Mouse (Mus musculus): ENCODE measurements around the gene Prpf18. TPM values are rescaled to one million over a fixed set of nuclear protein-coding genes. Genes with fewer than 3 reads are reported as not detected.

Gene Prpf18
- polyA plus RNA-seq, 1 experiment from 2014 or later: 16.2 TPM

- WGBS (ENCODE audit: insufficient replicate concordance): 92% methylated on average over 7 of the region's 7 CpGs
Measured at GRCm38 (mm10) chr2:4575975-4576374, 75.9 kb downstream of the Prpf18 start.

GRCm38 (mm10) chr2:4575163-4575562 is 76.8 kb downstream of the Prpf18 start:
- Histone ChIP-seq H3K27me3 (ENCODE audit: insufficient read depth, low read length) (no peaks in the 10 kb centered on the region), H3K4me3 (ENCODE audit: low read depth, low read length) (no peak overlapping the region), H3K4me2 (ENCODE audit: low read depth, low read length) (no peak overlapping the region), H3K36me3 (replicated peaks; ENCODE audit: insufficient read depth, low read length) (peaks cover 83% of the 10 kb centered on the region), H3K9me3 (ENCODE audit: low read length) (no peaks in the 10 kb centered on the region), H3K9ac (replicated peaks) (no peak overlapping the region), H3K4me1 (ENCODE audit: insufficient read depth) (peaks cover 38% of the 10 kb centered on the region), H3K27ac (ENCODE audit: low read depth) (no peak overlapping the region)
- WGBS (ENCODE audit: insufficient replicate concordance): 86% methylated on average over 2 of the region's 2 CpGs
- DNase-seq: no peak
- ATAC-seq: no peak
- TF ChIP-seq EP300 (IDR thresholded peaks at IDR 0.05; ENCODE audit: low read depth) (no peak), CTCF (IDR thresholded peaks at IDR 0.05; ENCODE audit: low read depth) (no peak)

More at GRCm38 (mm10) chr2:4575975-4576374, 75.9 kb downstream of the Prpf18 start:
- TF ChIP-seq EP300 (IDR thresholded peaks at IDR 0.05; ENCODE audit: low read depth): no peak
- TF ChIP-seq CTCF (IDR thresholded peaks at IDR 0.05; ENCODE audit: low read depth): no peak
- H3K4me1 ChIP-seq (ENCODE audit: insufficient read depth): peaks cover 30% of the 10 kb centered on the region
- H3K4me3 ChIP-seq (ENCODE audit: low read depth, low read length): no peak overlapping the region
- H3K27ac ChIP-seq (ENCODE audit: low read depth): no peak overlapping the region
- H3K36me3 ChIP-seq (replicated peaks; ENCODE audit: insufficient read depth, low read length): peaks cover 88% of the 10 kb centered on the region
- no peak overlapping the region for H3K9ac ChIP-seq (replicated peaks)
- H3K27me3 ChIP-seq (ENCODE audit: insufficient read depth, low read length): no peaks in the 10 kb centered on the region
- DNase-seq (no peak), ATAC-seq (no peak)
- no peaks in the 10 kb centered on the region for H3K9me3 ChIP-seq (ENCODE audit: low read length)
- no peak overlapping the region for H3K4me2 ChIP-seq (ENCODE audit: low read depth, low read length)

DNA sequence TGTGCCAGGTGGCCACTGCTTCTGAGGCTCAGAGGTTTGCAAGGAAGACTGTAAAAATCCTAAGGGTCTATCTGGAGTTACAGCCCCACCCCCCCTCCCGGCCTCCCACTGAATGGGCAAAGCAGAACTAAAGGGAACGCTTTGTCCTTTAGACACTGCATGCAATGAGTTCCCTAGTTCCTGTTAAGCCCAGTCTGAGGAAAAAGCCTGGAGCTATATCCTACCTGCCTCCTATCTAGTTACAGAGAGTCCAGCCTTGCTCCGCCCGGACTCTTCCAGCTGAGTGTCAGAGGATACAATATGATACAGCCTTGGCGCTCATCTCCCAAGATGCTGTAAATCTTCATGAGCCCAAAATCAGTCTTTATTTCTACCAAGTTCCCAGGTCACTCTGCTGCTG is 77.7 kb downstream of the Prpf18 start:
- H3K4me2 ChIP-seq (ENCODE audit: low read depth, low read length): no peak overlapping the region
- H3K36me3 ChIP-seq (replicated peaks; ENCODE audit: insufficient read depth, low read length): peaks cover 77% of the 10 kb centered on the region
- no peak overlapping the region for H3K9ac ChIP-seq (replicated peaks)
- 85% methylated on average over 5 of the region's 5 CpGs for WGBS (ENCODE audit: insufficient replicate concordance)
- no peak overlapping the region for H3K4me3 ChIP-seq (ENCODE audit: low read depth, low read length)
- TF ChIP-seq EP300 (IDR thresholded peaks at IDR 0.05; ENCODE audit: low read depth) (no peak), CTCF (IDR thresholded peaks at IDR 0.05; ENCODE audit: low read depth) (no peak)
- H3K27ac ChIP-seq (ENCODE audit: low read depth): peak overlapping the region; percentile 71; the same call in 1 of the 2 replicates
- no peaks in the 10 kb centered on the region for H3K9me3 ChIP-seq (ENCODE audit: low read length)
- H3K27me3 ChIP-seq (ENCODE audit: insufficient read depth, low read length): no peaks in the 10 kb centered on the region
- no peak for DNase-seq
- peaks cover 45% of the 10 kb centered on the region for H3K4me1 ChIP-seq (ENCODE audit: insufficient read depth)
- no peak for ATAC-seq

GRCm38 (mm10) chr2:4573386-4573785 is 78.5 kb downstream of the Prpf18 start:
- H3K4me1 ChIP-seq (ENCODE audit: insufficient read depth): peaks cover 47% of the 10 kb centered on the region
- no peak overlapping the region for H3K4me2 ChIP-seq (ENCODE audit: low read depth, low read length)
- peaks cover 78% of the 10 kb centered on the region for H3K36me3 ChIP-seq (replicated peaks; ENCODE audit: insufficient read depth, low read length)
- H3K27ac ChIP-seq (ENCODE audit: low read depth): peak overlapping the region; percentile 71
- ATAC-seq (no peak), DNase-seq (no peak)
- no peak overlapping the region for H3K9ac ChIP-seq (replicated peaks)
- H3K9me3 ChIP-seq (ENCODE audit: low read length): no peaks in the 10 kb centered on the region
- no peaks in the 10 kb centered on the region for H3K27me3 ChIP-seq (ENCODE audit: insufficient read depth, low read length)
- no peak overlapping the region for H3K4me3 ChIP-seq (ENCODE audit: low read depth, low read length)
- 46% methylated on average over 4 of the region's 4 CpGs for WGBS (ENCODE audit: insufficient replicate concordance)
- peak; percentile 33; the same call in 1 of the 2 replicates for TF ChIP-seq CTCF (IDR thresholded peaks at IDR 0.05; ENCODE audit: low read depth)
- no peak for TF ChIP-seq EP300 (IDR thresholded peaks at IDR 0.05; ENCODE audit: low read depth)

GRCm38 (mm10) chr2:4572498-4573263 is 79.2 kb downstream of the Prpf18 start:
- Histone ChIP-seq H3K27me3 (ENCODE audit: insufficient read depth, low read length) (no peaks in the 10 kb centered on the region), H3K4me2 (ENCODE audit: low read depth, low read length) (peak overlapping the region; percentile 56), H3K4me1 (ENCODE audit: insufficient read depth) (peaks cover 47% of the 10 kb centered on the region), H3K36me3 (replicated peaks; ENCODE audit: insufficient read depth, low read length) (peaks cover 79% of the 10 kb centered on the region), H3K9me3 (ENCODE audit: low read length) (no peaks in the 10 kb centered on the region), H3K27ac (ENCODE audit: low read depth) (peak overlapping the region; percentile 71), H3K9ac (replicated peaks) (0 out of 2 replicates have a peak overlapping the region, but pooled peaks have one; percentile 5), H3K4me3 (ENCODE audit: low read depth, low read length) (no peak overlapping the region)
- peak; percentile 80 for TF ChIP-seq EP300 (IDR thresholded peaks at IDR 0.05; ENCODE audit: low read depth)
- TF ChIP-seq CTCF (IDR thresholded peaks at IDR 0.05; ENCODE audit: low read depth): no peak
- DNase-seq (peak; percentile 47), ATAC-seq (peak; percentile 78)
- 57% methylated on average over 7 of the region's 7 CpGs for WGBS (ENCODE audit: insufficient replicate concordance)

Other genes with a start within 250 kb of the Prpf18 start
- 2.6 and 3.5 TPM in 2 replicates for gene Bend7, start 65.7 kb upstream of the Prpf18 start, polyA plus RNA-seq (2015; fragmentation: Nextera tagmentation; extraction: Ambion mirVana)
- 22.2 and 23.8 TPM in 2 replicates for gene Sephs1, start 229.5 kb upstream of the Prpf18 start, polyA plus RNA-seq (2015; fragmentation: Nextera tagmentation; extraction: Ambion mirVana)

Measured in liver, postnatal 0 days (tissue).